Mouse (Mus musculus) adrenal gland, postnatal 10 days (tissue): ENCODE results near the gene Dera. TPM values are rescaled to one million over a fixed set of nuclear protein-coding genes. Genes with fewer than 3 reads are reported as not detected.

Source experiments
- DNase-seq: peaks from one replicate; pipeline ENCODE4 v3.0.0; 2021; ENCODE audit warnings: mixed read lengths
- total RNA-seq, 2 experiments: library from RNA; stranded (reverse); gene quantifications; 2 replicates each; pipeline ENCODE4 v1.2.3; 2021

Gene Dera
- total RNA-seq, 2 experiments from 2014 or later = 28.9 to 31.6 TPM

- peak; percentile 51 for DNase-seq
These were observed 2.0 kb downstream of the Dera start for GRCm38 (mm10) chr6:137756310-137756709.

GRCm38 (mm10) chr6:137757891-137758290 lies 3.5 kb downstream of the Dera start:
- no peak for DNase-seq

- peak; percentile 18 for DNase-seq
These were observed 5.3 kb downstream of the Dera start for GRCm38 (mm10) chr6:137759681-137760080.

- DNase-seq = no peak
These were observed 6.6 kb downstream of the Dera start for GRCm38 (mm10) chr6:137760966-137761365.

GRCm38 (mm10) chr6:137764572-137765210 lies 10.3 kb downstream of the Dera start:
- DNase-seq = no peak

GRCm38 (mm10) chr6:137766177-137766576 lies 11.8 kb downstream of the Dera start:
- DNase-seq = no peak

- DNase-seq = no peak
These were observed 17.4 kb downstream of the Dera start for GRCm38 (mm10) chr6:137771621-137772250.

- no peak for DNase-seq
These were observed 18.7 kb downstream of the Dera start for GRCm38 (mm10) chr6:137772918-137773636.

- DNase-seq = no peak
These were observed 19.3 kb downstream of the Dera start for GRCm38 (mm10) chr6:137773637-137774028.

- DNase-seq = no peak
These were observed 19.8 kb downstream of the Dera start for GRCm38 (mm10) chr6:137774166-137774565.

GRCm38 (mm10) chr6:137775159-137775558 lies 20.8 kb downstream of the Dera start:
- no peak for DNase-seq

GRCm38 (mm10) chr6:137776981-137777380 lies 22.6 kb downstream of the Dera start:
- no peak for DNase-seq

- DNase-seq = no peak
These were observed 29.7 kb downstream of the Dera start for GRCm38 (mm10) chr6:137783899-137784637.

- DNase-seq = no peak
These were observed 34.7 kb downstream of the Dera start for GRCm38 (mm10) chr6:137788976-137789590.

GRCm38 (mm10) chr6:137789658-137790057 lies 35.3 kb downstream of the Dera start:
- DNase-seq = no peak

- DNase-seq = no peak
These were observed 41.1 kb downstream of the Dera start for GRCm38 (mm10) chr6:137795494-137795893.

GRCm38 (mm10) chr6:137796596-137797567 lies 42.5 kb downstream of the Dera start:
- peak; percentile 25 for DNase-seq

- peak; percentile 24 for DNase-seq
These were observed 44.9 kb downstream of the Dera start for GRCm38 (mm10) chr6:137799253-137799652.

- no peak for DNase-seq
These were observed 49.2 kb downstream of the Dera start for GRCm38 (mm10) chr6:137803456-137804005.

GRCm38 (mm10) chr6:137804121-137804520 lies 49.8 kb downstream of the Dera start:
- no peak for DNase-seq

- DNase-seq = no peak
These were observed 50.3 kb downstream of the Dera start for GRCm38 (mm10) chr6:137804606-137805005.
